Mouse (Mus musculus) kidney, embryonic 16.5 days (tissue): ENCODE measurements around the gene Zfp937. TPM values are rescaled to one million over a fixed set of nuclear protein-coding genes. Genes with fewer than 3 reads are reported as not detected.
"Not testable (repeated sequence)": the region's sequence is repeated elsewhere in the genome, so short reads cannot be mapped to it uniquely, and the experiment has no call there.

ENCODE experiments used
- ATAC-seq: fragments of 200-750 bp; cut with Nextera tagmentation; 2 replicates; pipeline ENCODE4 v1.8.0; 2017; ENCODE audit warnings: moderate TSS enrichment; ENCODE audit not compliant: low FRiP score, low TSS enrichment
- H3K27ac ChIP-seq: fragments of 300-500 bp; sonication (generic); 2 replicates; pipeline ENCODE4 v1.5.1; 2014; ENCODE audit warnings: low read length
- H3K27me3 ChIP-seq: fragments of 300-500 bp; sonication (generic); 2 replicates; pipeline ENCODE4 v1.6.1; 2014; ENCODE audit warnings: low read length, control low read depth, mixed read lengths; ENCODE audit not compliant: insufficient read depth
- H3K36me3 ChIP-seq: fragments of 300-500 bp; sonication (generic); 2 replicates; pipeline ENCODE4 v1.6.1; 2014; ENCODE audit warnings: low read length, control low read depth, mixed read lengths; ENCODE audit not compliant: insufficient read depth
- H3K4me1 ChIP-seq: fragments of 300-500 bp; sonication (generic); 2 replicates; pipeline ENCODE4 v1.6.1; 2014; ENCODE audit warnings: low read length, control low read depth, mixed read lengths; ENCODE audit not compliant: insufficient read depth
- H3K4me2 ChIP-seq: fragments of 300-500 bp; sonication (generic); replicated peaks from 2 replicates; pipeline ENCODE4 v1.6.1; 2014; ENCODE audit warnings: low read depth, low read length
- H3K4me3 ChIP-seq: fragments of 300-500 bp; sonication (generic); 2 replicates; pipeline ENCODE4 v1.5.1; 2014; ENCODE audit warnings: mild to moderate bottlenecking, low read length
- H3K9ac ChIP-seq: fragments of 300-500 bp; sonication (generic); replicated peaks from 2 replicates; pipeline ENCODE4 v1.6.1; 2014; ENCODE audit warnings: low read length
- H3K9me3 ChIP-seq: fragments of 300-500 bp; sonication (generic); 2 replicates; pipeline ENCODE4 v1.6.1; 2016; ENCODE audit warnings: low read length, control low read depth
- WGBS: fragments of 180-500 bp; shearing (Covaris S2); extraction: QIAGEN DNeasy Blood & Tissue Kit; methylation state at CpG from one replicate; pipeline ENCODE4 v1.1.7; 2014; 5-methylcytosine and 5-hydroxymethylcytosine counted together
- polyA plus RNA-seq: library from polyadenylated mRNA; unstranded; fragments of >200 nt; fragmentation: Nextera tagmentation; extraction: Ambion mirVana; gene quantifications from 2 replicates; pipeline ENCODE4 v1.2.1, GENCODE M21; 2015

Gene Zfp937
- polyA plus RNA-seq, 1 experiment from 2014 or later, result 16.4 TPM

GRCm38 (mm10) chr2:150257291-150257690 is 39.4 kb downstream of the Zfp937 start, which contains the start of gene Gm14124:
Gene Gm14124, plus strand, starts transcription at chr2:150257517.
- H3K4me2 ChIP-seq, H3K27ac ChIP-seq, H3K4me3 ChIP-seq, H3K4me1 ChIP-seq, H3K9me3 ChIP-seq, H3K36me3 ChIP-seq, H3K9ac ChIP-seq, ATAC-seq, H3K27me3 ChIP-seq: not testable (repeated sequence)
- WGBS, result 85% methylated on average over 3 of the region's 4 CpGs

Other genes starting within 250 kb of the Zfp937 start
- 9.4 and 10.2 TPM in 2 replicates for gene Zfp120, start 81.4 kb upstream of the Zfp937 start, polyA plus RNA-seq
- gene Gm10770, start 38.4 kb upstream of the Zfp937 start, polyA plus RNA-seq, result not detected in 2 replicates
- not detected in 2 replicates for gene Gm14139, start 36.3 kb upstream of the Zfp937 start, polyA plus RNA-seq
- gene Gm21994, start 37.5 kb downstream of the Zfp937 start, polyA plus RNA-seq, result 5.7 and 6.0 TPM in 2 replicates
- gene Gm14124, start 39.4 kb downstream of the Zfp937 start, polyA plus RNA-seq, result 0.06 TPM in 1 of 2 replicates, not detected in the other
- gene Gm10130, start 105.6 kb downstream of the Zfp937 start, polyA plus RNA-seq, result 4.2 and 6.0 TPM in 2 replicates
- 8.5 and 9.4 TPM in 2 replicates for gene 3300002I08Rik, start 144.7 kb downstream of the Zfp937 start, polyA plus RNA-seq
- 10.8 and 11.5 TPM in 2 replicates for gene Zfp442, start 233.4 kb downstream of the Zfp937 start, polyA plus RNA-seq